Mouse (Mus musculus) brain, embryonic 14.5 days (tissue): Measurements from ENCODE around the gene Tomm6.

Source experiments
- CTCF ChIP-seq: fragments of 200-500 bp; IDR thresholded peaks from 2 replicates; pipeline ENCODE4 v1.5.1; 2012; ENCODE audit warnings: inconsistent platforms, mild to moderate bottlenecking, moderate library complexity, borderline replicate concordance; ENCODE audit not compliant: insufficient read depth, insufficient read length; ENCODE audit errors: extremely low read depth
- POLR2A ChIP-seq: fragments of 200-500 bp; IDR thresholded peaks from 2 replicates; pipeline ENCODE4 v1.6.1; 2012; ENCODE audit warnings: mild to moderate bottlenecking, inconsistent platforms, borderline replicate concordance; ENCODE audit not compliant: poor library complexity, insufficient read depth, insufficient read length, severe bottlenecking; ENCODE audit errors: extremely low read depth

DNA sequence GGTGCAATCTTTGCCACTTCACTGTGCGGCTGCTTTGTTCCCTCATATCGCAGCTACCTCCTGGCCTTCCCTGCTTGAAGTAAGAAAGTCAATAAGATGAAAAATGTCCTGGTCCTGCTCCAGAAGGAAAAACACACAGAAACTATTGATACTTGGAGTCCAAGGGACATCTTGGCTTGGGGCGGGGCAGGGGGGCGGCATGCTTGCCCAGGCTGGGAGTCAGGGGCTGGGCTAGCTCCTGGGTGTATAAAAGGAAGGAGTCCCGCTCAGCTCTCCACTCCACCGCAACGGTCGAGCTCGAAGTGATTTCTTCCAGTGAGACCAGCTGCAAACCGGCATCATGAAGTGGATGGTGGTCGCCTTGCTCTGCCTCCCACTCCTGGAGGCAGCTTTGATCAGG lies 38.4 kb upstream of the Tomm6 start, which contains the start of gene Pgc:
- TF ChIP-seq POLR2A (no peak), CTCF (no peak)
